Mouse (Mus musculus) embryo, embryonic 9.5 days (tissue): ENCODE measurements at regions not wholly inside any gene's neighbourhood (a gene's known extent, or its start where the extent isn't known, plus 50 kb on each side); places are given as distances from the start of the nearest gene placed in this dataset.

Source experiments
- DNase-seq: peaks from one replicate; pipeline ENCODE4 v3.0.0-alpha.2; 2017; ENCODE audit errors: extremely low spot score

DNA sequence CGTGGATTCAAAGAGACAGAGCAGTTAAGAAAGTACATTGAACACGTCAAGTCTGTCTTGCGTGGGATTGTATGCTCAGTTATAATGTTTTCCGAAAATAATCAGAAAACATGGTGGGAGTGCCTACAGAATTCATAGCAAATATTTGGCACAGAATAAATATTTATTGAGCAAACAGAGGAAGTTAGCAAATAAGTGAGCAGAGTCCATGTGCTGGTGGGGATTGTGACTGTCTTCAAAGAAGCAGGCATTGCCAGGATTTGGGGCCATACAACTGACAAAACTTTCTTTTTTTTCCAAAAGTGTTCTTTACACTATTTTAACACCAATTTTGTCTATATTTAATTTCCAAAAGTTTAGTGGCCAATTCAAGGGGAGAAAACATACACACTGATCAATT, 1729.8 kb downstream of the AI429214 start:
- DNase-seq, result no peak

- DNase-seq, result no peak
Measured at GRCm38 (mm10) chr8:38725257-38725656, 1731.9 kb downstream of the AI429214 start.

DNA sequence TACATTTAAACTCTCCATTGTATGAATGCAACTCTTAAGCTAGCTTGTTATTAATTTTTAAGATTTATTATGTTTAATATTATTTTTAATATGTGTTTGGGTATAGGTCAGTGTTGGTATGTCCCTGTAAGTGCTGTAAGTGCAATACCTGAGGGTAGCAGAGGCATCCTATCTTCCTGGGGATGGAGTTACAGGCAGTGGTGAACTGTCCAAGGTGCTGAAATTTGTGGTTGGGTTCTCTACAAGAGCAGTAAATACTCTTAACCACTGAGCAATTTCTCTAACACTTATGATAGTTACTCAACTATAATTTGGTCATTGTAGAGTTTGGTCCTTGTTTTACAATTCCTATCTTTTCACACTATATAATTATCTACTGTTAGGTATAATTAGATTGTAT, 1753.7 kb downstream of the AI429214 start:
- DNase-seq, result peak; percentile 29

- DNase-seq, result no peak
Measured at GRCm38 (mm10) chr8:38766626-38767226, 1773.3 kb downstream of the AI429214 start.

- no peak for DNase-seq
Measured at GRCm38 (mm10) chr8:38812482-38812881, 1819.1 kb downstream of the AI429214 start.

GRCm38 (mm10) chr8:38818163-38818562, 1824.8 kb downstream of the AI429214 start:
- peak; percentile 27 for DNase-seq

DNA sequence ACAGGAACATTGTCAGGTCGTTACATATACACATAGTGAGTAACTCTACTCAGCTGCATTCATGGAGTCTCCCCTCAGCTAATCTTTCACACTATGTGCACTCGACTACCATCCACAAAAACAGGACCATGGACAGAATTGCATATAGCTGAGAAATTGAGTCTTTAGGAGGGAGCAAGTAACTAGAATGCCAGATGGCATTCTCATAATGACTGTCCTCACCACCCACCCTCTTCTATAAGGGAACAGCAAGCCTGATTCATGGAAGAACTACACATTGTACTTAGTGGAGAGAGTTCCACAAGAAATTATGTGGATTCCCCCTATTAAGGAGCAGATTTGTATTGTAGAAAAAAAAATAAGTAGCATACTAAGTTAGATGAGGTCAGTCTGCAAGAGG, 1813.4 kb upstream of the Adam24 start:
- no peak for DNase-seq

GRCm38 (mm10) chr8:38867370-38867769, 1807.5 kb upstream of the Adam24 start:
- no peak for DNase-seq
